Mouse (Mus musculus) liver, adult 2 months (tissue): ENCODE measurements around the gene Prdm2.

Experiments
- CTCF ChIP-seq: fragments of 200-500 bp; IDR thresholded peaks from 2 replicates; pipeline ENCODE4 v1.5.1; 2011; ENCODE audit warnings: low read depth, low read length, control low read depth
- POLR2A ChIP-seq: fragments of 200-500 bp; IDR thresholded peaks from 2 replicates; pipeline ENCODE4 v1.6.1; 2011; ENCODE audit warnings: low read length, control low read depth; ENCODE audit not compliant: insufficient read depth; ENCODE audit errors: extremely low read depth

DNA sequence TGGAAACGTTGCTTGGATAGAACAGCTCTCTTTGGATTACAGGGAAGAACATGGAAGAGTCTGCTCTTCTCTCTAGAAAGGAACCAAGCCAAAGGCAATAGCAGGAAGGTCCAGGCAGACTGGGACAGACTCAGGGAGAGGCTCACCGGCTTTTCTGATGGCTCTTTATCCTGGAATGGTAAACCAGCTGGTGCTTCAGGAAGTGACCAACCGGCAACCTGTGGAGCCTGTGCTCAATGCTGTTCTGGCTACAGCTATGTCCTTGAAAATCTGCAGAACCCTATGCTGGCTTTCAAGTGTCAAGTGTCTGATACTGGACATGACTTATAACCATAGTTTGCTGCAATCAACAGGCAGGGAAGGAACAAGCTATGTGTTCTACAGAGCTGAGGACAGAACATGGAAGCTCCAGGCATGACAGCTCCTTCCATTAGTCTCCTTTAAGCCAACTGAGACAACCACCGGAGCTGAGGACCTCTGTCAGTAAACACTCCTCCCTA is 83.5 kb downstream of the Prdm2 start:
- TF ChIP-seq CTCF (no peak), POLR2A (no peak)
